Mouse (Mus musculus) neutrophil, adult 83 days (primary cell): ENCODE data around the gene Tgtp1. TPM values are rescaled to one million over a fixed set of nuclear protein-coding genes. Genes with fewer than 3 reads are reported as not detected.

ENCODE experiments used
- total RNA-seq, 2 experiments: library from RNA; stranded (reverse); gene quantifications; one replicate each; pipeline ENCODE4 v1.2.4; 2023

Tgtp1 gene
- total RNA-seq, result 1 to 10 TPM in 1 of 2 experiments, under 1 TPM in 1; 0.40 to 1.4 TPM

DNA sequence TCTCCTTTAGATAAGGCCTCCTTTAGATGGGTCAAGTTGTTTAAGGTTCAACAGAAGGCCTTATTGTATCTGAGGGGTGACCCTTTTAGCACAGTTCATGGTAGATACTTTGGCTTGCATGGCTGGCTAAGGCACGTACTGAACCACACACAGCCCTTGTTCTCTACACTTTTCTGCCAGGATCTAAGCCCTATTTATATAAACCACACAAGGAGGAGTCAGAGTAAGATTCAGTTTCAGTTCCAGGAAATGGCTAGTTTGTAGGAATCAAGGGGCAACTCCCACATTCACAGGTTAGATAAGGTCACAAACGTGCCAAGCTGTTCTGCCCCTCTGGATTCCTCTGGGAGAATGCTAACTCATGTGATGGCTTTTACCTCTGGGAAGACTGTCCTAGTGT lies at the start of gene Tgtp1:
Tgtp1 (minus strand) TSS at position 155 of the 400 bp plus-strand sequence.

DNA sequence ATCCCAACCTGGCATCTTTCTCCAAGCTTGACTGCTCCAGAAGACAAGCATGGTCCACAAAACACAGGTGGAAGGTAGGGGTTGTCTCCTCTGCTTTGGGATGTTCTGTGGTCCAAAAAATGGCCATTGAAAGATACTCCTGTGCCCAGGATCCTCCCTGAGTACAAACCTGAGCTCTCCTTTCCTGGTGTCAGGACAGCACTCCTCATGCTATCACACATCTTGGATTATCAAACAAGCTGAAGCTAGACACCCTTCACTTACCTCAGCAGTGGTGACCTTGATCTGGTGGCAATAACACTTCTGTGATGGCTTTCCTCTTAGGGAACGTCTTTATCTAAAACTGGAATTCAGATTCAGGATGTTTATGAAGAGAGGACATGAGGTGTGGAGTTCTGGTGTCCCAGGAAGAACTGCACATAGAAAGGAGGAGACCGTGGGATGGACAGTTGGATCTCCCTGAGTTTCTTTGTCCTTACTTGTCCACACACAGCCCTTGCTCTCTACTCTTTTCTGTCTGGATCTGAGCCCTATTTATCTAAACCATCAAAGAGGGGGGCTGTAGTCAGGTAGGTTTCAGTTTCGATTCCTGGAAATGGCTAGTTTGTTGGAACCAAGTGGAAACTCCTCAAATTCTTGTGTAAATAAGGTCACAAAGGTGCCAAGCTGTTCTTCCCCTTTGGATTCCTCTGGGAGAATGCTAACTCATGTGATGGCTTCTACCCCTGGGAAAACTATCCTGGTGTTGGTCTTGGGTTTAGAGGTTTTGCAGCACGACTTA lies 2.0 kb downstream of the Tgtp1 start, which contains the start of gene Gm12185:
Gm12185 (minus strand) TSS at position 487 of the 781 bp plus-strand sequence.

DNA sequence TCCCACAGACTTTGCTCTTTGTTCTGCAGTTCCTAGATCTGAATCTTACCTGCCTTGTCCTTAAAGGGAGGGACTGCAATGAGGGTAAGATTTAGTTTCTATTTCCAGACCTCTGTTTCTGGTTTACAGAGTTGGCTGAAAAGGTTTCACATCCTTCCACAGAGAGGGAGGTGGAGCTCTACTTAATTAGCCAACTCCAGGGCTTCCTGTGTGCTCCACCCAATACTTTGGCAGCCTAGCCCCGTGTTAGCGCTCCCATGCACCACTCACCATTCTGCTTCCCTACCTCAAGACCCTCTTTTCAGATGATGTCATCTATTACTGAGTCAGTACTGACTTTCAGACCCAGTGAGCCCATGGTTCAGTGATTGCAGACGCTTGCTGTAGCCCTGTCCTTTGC lies 14.7 kb downstream of the Tgtp1 start, which contains the start of gene 9930111J21Rik1:
9930111J21Rik1 (minus strand) TSS at position 148 of the 400 bp plus-strand sequence.

DNA sequence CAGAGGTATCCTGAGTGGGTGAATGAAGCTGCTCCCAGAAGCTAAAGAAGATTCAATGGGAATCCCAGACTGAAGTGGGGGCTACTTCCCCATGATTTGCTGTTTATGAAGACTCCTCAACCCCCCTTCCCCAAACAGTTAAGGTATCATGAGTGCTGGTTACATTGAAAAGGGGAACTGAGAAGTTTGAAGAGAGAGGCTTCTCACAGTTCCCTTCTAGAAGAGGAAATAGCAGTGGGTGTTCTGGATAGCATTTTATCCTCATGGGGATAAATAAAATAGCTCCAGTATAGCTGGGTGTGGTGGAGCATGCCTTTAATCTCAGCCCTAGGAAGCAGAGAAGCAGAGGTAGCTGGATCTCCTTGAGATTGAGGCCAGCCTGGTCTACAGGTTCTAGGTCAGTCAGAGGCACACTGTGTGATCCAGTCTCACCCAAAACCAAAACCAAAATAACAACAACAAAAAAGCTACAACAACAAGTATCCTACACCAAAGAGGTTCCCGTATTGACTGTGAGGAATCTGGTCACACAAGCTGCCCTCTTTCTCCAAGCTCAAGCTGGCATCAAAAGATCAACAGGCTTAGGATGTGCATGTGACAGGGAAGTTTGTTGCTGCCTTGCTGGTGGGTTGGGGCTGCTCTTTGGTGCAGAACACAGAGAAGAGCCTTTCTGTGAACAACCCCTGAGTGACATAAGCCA lies 15.6 kb downstream of the Tgtp1 start, which contains the start of gene Olfr56:
Olfr56 (plus strand) TSS at position 650 of the 700 bp plus-strand sequence.

DNA sequence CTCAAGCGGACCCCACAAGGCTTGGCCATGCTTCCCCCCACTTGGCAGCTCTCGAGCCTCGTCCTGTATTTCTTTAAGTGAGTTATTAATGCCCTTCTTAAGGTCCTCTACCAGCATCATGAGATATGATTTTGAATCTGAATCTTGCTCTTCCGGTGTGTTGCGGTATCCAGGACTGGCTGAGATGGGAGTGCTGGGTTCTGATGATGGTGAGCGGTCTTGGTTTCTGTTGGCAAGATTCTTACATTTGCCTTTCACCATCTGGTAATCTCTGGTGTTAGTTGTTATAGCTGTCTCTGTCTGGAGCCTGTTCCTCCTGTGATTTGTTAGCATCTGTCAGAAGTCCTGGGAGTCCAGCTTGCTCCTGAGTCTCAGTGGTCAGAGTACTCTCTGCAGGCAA lies 47.9 kb downstream of the Tgtp1 start, which contains the start of gene Psme2b:
Psme2b (minus strand) TSS at position 101 of the 400 bp plus-strand sequence.

Other genes starting within 250 kb of the Tgtp1 start
- gene Rack1, start 193.8 kb downstream of the Tgtp1 start, total RNA-seq, result 100 to 1,000 TPM; 562 to 593 TPM
- gene Trim41, start 176.8 kb downstream of the Tgtp1 start, total RNA-seq, result 10 to 100 TPM; 45.2 to 45.4 TPM
- gene Trim7, start 168.0 kb downstream of the Tgtp1 start, total RNA-seq, result under 1 TPM; 0.42 to 0.60 TPM
- 1 to 10 TPM; 1.2 to 2.0 TPM for gene Gm12184, start 167.5 kb downstream of the Tgtp1 start, total RNA-seq
- gene Irgm1, start 122.5 kb downstream of the Tgtp1 start, total RNA-seq, result 10 to 100 TPM; 14.0 to 19.8 TPM
- gene Gm5431, start 92.0 kb downstream of the Tgtp1 start, total RNA-seq, result 1 to 10 TPM; 3.7 to 4.7 TPM
- gene Psme2b, start 48.0 kb downstream of the Tgtp1 start, total RNA-seq, result 10 to 100 TPM; 12.7 to 18.6 TPM
- gene Olfr56, start 15.3 kb downstream of the Tgtp1 start, total RNA-seq, result under 1 TPM; 0.11 to 0.40 TPM
- gene 9930111J21Rik1, start 14.8 kb downstream of the Tgtp1 start, total RNA-seq, result 10 to 100 TPM; 30.9 to 31.8 TPM
- 1 to 10 TPM; 1.4 to 1.6 TPM for gene Gm12185, start 1.9 kb downstream of the Tgtp1 start, total RNA-seq
- 10 to 100 TPM; 40.2 to 41.2 TPM for gene 9930111J21Rik2, start 57.1 kb upstream of the Tgtp1 start, total RNA-seq
- 1 to 10 TPM in 1 of 2 experiments, under 1 TPM in 1; 0.46 to 1.5 TPM for gene Tgtp2, start 70.0 kb upstream of the Tgtp1 start, total RNA-seq
- gene Ifi47, start 82.4 kb upstream of the Tgtp1 start, total RNA-seq, result 10 to 100 TPM; 17.0 TPM
- not detected for gene Olfr1396, start 120.7 kb upstream of the Tgtp1 start, total RNA-seq
- gene Olfr1395, start 148.1 kb upstream of the Tgtp1 start, total RNA-seq, result not detected
- not detected for gene Olfr1394, start 160.2 kb upstream of the Tgtp1 start, total RNA-seq
- 1 to 10 TPM; 2.1 to 2.4 TPM for gene Btnl9, start 193.0 kb upstream of the Tgtp1 start, total RNA-seq
- gene Zfp62, start 209.1 kb upstream of the Tgtp1 start, total RNA-seq, result 10 to 100 TPM; 44.4 to 46.3 TPM